Mouse (Mus musculus) urinary bladder, postnatal 4 days (tissue): Measurements from ENCODE around the gene Zfp652.
"Not testable (repeated sequence)": the region's sequence is repeated elsewhere in the genome, so short reads cannot be mapped to it uniquely, and the experiment has no call there.

Source experiments
- DNase-seq, 2 experiments: peaks; one replicate each; pipeline ENCODE4 v3.0.0; 2021 to 2022; ENCODE audit warnings: low spot score in 2 of 2

Gene Zfp652

DNA sequence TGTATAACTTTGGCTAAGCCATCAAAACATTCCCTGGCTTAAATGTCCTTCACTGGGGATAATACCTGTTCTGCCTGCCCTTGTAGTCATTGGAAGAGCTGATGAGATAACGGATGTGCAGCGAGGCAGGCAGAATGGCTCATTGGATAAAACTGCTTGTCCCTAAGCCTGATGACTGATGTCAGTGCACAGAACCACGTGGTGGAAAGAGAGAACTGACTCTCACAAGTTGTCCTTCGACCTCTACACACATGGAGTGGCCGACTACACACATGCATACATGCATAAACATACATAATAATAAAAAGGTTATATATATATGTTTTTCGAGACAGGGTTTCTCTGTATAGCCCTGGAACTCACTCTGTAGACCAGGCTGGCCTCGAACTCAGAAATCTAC, 2.0 kb upstream of the Zfp652 start:
- DNase-seq = no peak

DNA sequence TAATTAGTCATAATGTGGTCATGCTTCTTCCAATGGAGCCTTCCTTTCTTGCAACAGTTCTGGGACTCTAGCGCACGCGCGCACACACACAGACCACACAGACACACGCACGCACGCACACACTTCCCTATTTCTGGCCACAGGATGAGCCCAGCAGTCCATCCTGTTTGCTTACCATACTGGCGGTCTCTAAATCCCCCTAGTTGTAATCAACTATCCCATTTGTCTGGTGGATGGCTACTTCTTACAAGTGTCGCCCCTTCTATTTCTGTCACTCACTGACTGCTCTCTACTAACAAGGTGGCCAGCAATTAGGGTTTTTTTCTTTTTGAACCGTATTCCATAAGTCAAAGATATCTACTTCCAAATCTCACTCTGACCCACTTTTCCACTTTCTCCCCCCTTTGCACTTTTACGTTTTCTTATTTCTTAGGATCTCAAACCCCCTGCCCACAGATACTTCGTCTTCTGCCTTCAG, 349 bp upstream of the Zfp652 start:
- DNase-seq = no peak

DNA sequence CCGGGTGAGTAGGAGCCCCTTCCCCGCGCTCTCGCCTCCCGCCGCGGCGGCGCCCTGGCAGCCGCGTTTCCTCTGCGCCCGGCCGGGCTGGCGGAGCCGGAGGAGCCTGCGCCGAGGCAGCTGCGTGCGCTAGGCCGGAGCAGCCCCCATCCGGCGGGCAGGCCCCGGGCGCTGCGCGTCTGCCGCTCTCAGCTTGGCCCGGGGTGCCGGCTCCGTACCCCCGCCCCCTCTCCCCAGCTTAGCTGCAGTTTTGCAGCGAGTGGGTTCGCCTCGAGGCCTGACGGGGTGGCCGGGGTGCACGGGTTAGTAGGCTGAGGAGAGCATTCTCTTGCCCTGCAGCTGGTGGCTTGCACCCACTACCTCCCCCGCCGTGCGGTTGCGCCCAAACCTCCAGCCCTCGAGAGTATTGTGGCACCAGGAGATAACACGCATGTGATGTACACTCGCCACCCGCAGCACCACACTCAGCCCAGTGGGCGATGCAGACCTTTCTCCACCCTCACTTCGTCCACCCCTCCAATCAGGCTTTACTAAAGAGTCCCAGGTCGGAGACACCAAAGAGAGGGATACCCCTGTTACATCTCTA, 845 bp downstream of the Zfp652 start:
- peak in 1 of 2 experiments; percentile 54 for DNase-seq

DNA sequence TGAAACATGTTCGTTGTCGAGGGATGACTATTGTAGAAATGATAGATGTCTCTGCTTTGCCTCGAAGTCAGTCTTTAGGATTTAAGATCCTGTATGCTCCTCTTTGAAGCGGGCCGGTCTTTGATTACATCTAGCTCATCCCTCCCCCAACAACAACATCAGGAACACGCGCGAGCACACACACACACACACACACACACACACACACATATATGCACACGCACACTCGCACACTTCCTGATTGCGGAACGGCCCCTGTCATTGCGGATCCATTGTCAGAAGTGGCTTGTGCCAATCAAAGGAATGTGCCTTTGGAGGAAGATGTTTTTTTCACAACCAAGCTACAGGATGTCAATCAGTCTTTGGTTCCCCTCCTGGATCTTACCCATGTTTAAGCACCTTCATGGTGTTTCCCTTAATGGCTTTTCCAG, 1.4 kb downstream of the Zfp652 start:
- DNase-seq = no peak

DNA sequence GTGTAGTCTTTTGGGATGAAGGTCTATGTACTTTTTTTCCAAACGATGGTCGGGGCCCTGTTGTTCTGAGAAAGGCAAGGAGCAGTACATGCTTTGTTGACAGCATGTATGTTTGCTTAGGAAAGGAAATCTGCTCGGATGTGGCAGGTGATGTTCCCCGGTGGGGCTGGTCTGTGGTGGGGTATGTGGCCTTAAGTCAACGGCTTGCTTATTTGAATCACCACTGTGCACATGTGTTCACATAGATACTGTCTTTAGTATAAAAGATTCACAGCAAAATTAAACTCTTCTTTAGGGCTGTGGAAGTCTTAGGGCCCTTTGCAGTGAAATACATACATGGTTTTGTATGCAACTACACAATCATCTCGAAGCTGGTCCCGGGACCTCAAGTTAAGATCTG, 1.9 kb downstream of the Zfp652 start:
- DNase-seq = no peak

DNA sequence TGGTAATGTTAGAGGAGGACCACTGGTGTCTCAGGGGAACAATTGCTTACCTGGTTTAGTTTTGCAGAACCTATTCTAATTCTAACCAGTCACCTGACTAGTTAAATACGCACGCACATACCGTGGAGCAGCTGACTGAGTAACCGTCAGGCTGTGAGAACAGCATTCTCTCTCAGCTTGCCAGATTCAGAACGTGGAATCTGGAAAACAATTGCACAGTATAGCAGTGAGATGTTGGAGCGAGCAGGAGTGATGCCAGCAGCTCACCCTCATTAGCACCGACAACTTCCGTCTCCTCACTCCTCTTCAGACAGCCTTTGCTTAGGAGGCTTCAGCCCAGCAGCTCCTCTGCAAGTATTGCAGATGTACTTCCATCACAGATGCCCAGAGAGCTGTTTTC, 3.7 kb downstream of the Zfp652 start:
- no peak for DNase-seq

DNA sequence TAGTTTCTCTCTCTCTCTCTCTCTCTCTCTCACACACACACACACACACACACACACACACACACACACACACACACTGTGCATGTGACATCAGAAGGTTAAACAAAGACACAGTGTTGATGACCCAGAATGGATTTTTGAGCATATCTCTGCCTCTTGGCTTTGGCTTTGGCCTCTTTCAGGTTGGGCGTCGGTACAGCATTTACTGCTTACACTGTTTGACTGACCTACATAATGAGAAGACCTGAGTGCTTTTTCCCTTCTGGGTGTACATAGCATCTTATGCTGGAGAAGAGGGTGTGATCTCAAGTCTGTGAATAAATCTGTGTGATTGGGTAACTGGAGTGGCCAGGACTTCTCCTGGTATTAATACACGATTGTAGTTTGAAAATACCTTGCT, 6.9 kb downstream of the Zfp652 start:
- no peak for DNase-seq

DNA sequence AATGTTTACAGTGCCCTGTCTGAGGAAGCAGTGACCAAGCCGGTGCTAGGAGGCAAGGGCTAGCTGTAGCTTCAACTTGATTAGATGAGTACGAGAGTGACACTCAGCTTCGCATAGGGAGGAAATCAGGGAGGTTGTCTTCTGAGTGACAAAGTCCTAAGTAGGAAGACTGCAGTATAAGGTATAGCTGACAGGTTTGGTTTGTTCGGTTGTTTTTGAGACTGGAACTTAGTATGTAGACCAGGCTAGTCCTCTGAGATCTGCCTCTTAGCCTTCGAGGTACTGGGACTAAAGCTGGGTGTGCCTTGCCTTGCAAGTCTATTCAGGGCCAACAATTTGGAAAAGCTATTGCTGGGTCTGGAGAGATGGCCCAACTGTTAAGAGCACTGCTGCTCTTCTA, 10.8 kb downstream of the Zfp652 start, which contains the start of gene B130006D01Rik:
Gene B130006D01Rik, plus strand, starts transcription at position 301 of the 400 bp plus-strand sequence.
- DNase-seq = no peak

DNA sequence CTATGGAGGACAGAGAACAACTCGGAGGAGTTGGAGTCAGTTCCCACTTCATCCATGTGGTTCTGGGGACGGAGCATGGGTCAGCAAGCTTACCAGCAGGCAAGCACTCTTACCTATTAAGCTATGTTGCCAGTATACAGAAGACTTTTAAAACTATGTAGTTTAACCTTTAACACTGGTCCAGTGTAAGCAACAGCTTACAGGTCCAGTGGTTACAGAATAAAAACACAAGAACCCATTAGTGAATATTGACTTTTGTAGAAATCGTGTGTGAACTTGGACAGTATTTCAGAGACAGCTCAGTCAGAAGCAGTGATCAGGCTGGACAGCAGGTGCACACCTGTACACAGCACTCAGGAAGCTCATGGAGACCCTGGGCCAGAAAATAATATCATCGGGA, 12.0 kb downstream of the Zfp652 start:
- DNase-seq = no peak

DNA sequence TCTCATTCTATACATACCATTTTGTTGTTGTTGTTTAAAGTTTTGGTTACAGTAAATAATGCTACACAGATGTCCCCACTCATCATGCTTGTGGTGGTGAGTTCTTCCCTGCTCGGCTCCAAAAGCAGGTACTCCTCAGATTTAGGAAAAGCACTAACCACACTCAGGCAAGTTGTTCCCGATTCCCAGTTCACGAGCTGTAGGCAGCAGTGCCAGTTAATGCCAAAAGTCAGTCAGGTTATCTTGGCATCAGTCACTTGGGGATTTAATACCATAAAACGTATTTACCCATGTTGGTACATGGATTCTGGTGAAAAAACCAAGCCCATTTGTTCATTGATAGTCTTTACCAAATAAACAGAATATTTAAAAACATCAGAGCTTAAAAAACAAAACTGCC, 13.7 kb downstream of the Zfp652 start:
- no peak for DNase-seq

DNA sequence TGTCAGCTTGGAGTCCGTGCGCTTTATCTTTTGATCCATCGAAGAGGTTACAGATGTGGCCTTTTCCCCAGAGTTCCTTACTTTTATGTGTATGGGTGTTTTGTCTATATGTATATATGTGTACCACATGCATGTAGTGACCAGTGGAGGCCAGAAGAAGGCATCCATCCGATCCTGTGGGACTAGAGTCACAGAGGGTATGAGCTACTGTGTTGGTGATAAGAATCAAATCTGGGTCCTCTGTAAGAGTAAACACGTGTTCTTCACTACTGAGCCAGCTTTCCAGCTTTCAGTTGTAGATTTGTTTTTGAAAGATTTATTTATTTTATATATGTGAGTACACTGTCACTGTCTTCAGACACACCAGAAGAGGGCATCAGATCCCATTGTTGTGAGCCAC, 15.5 kb downstream of the Zfp652 start:
- no peak for DNase-seq

DNA sequence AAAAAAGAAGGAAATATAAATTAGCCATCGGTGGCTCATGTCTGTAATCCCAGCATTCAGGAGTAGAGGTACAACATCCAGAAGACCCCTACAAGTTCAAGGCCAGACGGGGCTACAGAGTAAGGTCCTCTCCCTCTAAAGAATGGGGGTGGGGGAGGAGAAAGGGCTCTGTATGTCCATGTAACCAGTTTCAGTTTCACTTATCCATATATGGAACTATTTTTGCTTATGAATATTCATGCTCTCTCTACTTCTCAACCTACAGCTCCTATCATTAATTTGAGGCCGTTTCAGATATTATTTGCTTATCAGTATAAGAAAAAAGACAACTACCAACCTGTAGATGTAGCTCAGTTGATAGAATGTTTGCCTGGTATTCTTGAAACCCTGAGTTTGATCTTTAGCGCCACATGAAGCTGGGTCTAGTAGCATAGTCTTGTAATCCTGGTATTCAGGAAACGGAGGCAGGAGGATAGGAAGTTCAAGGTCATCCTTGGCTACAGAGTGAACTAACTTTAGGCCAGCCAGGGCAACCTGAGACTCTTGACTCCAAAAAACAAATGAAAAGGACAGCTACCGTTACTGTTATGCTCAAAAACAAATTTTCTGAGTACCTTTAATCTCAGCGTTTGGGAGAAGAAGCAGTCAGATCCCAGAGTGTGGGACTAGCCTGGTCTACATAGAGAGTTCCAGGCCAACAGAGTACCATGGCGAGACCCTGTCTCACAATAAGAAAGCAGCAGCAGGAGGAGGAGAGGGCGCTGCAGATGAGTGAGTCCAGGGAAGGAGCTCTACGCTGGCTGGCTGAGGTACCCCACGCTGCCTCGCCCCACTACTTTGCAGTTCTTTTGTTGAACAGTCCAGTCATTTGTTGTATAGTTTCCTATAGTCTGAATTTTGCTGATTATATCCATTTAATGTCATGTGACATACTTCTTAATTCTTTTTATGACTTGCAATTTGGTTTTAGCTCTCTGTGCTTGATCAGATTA, 16.7 kb downstream of the Zfp652 start:
- DNase-seq = no peak

DNA sequence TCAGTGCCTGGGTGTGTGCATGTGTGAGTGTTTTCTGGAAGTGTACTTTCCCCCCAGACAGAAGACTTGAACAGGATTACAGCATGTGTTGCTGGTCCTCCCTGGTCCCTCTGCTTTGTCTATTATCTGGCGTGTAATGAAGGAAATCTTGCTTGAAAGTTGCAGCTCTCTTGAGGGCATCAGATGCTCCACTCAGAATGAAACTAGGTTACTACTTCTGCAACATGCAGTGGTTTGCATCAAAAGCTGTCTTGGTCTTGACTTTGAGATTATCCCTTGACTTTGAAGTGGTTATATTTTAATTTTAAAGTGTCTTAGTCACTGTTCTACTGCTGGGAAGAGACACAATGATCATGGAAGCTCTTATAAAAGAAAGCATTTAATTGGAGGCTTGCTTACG, 22.0 kb downstream of the Zfp652 start:
- DNase-seq = no peak

DNA sequence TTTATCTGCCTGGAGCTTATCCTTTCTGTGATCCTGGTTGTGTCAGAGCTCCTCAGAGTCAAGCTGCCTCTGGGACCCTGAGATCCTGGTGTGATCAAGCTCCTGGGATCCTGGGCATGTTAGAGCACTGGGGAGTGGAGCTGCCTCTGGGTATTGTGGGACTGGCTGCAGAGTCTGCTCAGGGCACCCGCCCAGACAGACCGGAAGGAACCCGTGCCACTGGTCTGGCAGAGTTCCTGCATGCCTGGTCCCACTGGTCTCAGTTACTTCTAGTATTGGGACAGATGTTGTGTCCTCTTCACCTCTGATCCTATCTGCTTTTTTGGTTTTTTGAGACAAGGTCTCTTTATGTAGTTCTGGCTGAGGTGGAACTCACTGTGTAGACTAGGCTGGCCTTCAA, 25.3 kb downstream of the Zfp652 start:
- DNase-seq = no peak

DNA sequence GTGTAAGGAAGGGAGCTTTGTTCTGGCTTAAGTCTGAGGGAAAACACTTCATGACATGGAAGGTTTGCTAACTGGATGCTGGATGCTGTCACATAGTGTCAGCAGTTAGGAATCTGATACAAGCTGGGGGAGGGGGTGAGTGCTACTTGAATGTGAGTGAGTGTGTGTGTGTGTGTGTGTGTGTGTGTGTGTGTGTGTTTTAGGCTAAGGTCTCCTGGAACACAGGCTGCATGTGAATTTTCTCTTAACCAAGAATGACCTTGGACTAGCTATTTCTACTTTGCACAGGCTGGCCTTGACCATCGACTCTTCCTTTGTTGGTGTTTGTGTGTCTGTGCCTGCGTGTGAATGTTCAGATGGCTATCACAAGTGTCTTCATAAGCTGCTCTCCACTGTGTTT, 32.0 kb downstream of the Zfp652 start:
- DNase-seq = no peak

DNA sequence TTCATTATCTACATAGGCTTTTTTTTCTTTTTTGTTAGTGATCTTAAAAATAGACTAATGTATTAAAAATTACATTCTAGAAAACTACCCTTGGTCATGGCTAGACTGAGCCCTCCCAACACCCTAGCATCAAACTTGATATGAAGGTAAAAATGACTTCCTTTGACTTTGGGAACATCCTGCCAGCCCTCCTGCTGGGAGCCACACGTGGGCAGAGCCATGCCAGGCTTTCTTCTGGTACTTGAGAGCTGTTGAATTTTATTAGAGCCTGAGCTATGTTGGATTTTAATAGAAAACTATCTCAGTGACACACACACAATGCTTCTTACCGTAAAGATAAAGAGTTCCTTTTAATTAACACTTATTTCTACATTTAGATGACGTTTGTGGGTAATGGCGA, 34.3 kb downstream of the Zfp652 start:
- no peak for DNase-seq

DNA sequence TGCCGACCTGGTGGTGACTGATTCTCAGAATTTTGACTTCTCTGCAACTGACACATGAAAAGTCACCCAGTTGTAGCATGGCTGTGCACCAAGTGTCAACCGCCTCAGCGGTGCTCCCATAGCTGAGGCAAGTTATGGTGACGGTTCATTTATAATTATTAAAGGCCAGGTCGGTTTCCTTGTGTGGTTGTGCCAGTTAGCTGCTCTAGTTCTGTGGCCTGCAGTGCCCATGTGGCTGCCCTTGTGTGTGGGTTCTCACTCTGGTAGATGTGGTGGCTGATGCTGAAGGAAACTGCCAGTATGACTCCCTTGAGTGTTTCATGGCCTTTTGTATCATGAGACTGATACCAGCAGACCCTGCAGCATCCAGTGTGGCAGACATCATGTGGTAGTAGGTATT, 35.9 kb downstream of the Zfp652 start:
- DNase-seq = no peak

DNA sequence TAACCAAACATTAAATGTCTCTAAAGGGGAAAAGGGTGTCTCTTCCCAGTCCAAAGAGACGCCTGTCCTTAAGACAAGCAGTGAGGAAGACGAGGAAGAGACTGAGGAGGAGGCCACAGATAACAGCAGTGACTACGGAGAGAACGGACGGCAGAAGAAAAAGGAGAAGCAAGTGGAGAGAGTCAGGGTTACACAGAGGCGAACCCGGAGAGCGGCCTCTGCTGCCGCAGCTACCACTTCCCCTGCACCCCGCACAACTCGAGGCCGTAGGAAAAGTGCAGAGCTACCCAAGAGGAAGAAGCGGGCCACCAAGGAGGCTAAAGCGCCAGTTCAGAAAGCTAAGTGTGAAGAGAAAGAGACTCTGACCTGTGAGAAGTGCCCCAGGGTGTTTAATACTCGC, 37.1 kb downstream of the Zfp652 start:
- no peak for DNase-seq

DNA sequence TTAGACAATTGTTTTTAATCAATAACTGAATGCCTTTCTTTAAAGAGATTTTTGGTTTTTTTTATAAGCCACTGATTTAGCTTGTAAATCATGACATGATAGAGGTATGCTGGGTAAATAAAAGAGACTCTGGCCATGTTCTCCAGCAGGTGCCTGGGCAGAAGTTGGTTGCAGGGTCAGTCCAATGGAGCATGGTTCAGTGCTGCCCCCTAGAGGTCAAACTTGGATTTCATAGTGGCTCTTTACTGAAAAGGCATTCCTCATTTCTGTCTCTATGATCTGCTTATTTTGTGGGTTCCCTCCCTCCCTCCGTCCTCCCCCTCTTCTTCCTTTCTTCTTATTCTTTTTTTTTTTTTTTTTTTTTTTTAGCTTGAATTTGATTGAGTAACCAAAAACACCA, 38.5 kb downstream of the Zfp652 start:
- peak; percentile 50 to 84 for DNase-seq

DNA sequence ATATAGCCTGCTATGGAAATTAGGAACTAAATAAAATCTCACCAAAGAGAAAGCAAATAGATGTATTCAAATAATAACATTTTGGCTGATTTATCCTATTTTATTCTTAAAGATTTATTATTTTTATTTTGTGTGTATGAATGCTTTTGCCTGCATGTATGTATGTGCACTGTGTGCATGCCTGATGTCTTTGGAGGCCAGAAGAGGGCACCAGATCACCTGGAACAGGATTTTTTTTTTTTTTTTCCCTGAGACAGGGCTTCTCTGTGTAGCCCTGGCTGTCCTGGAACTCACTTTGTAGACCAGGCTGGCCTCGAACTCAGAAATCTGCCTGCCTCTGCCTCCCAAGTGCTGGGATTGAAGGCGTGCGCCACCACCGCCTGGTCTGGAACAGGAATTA, 42.7 kb downstream of the Zfp652 start:
- not testable (repeated sequence) for DNase-seq

DNA sequence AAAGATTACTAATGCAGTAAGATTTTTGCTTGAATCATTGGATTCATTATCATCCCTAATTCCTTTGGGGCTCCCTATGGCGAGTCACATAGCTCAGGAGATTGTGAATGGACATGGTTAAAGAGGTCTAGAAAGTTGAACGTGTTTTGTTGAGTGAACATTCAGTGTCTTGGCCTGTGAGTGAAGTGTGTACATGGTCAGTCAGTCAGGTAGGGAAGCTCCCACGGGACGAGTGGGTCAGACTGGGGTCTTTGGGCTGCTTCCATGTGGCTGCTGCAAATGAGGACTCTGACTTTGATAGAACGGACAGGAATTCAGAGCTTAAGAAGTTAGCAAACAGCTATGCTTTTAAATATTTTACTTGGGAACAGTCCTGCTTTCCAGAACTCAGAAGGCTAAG, 48.0 kb downstream of the Zfp652 start:
- DNase-seq = no peak

DNA sequence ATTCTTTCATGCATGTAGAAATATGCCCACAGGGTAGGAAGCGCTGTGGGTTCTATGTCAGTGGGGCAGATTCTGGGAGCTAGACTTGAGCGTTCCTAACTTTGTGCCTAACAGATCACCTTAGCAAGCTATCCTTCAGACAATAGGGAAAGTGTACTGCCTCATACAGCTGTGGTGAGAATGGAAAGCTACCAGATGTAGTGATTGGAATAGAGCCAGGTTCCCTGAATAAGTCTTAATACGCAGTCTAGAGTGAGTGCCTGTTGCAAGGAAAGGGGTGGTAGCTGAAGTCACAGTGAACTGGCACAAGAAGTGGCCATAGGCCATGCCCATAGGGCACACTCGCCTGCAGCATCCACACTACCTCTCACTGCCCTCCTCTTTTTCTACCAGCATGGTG, 50.5 kb downstream of the Zfp652 start:
- no peak for DNase-seq

DNA sequence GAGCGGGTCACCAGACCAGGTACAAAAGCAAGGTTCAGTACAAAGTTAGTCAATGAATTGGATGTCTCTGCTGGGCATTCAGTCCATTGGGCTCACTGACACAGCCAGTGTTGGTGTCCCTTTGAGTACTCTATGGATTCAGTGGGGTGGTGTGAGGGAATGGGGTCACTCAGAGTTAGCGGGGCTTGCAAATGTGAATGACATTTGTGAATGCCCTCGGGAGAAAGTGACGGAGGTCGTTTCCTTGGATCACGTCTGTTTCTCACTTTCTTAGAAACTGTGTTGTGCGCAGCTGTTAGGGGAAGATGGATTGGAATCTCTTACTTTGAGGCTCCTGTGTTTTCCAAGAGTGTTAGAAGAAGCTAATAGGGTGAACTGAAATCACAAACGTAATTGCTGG, 52.3 kb downstream of the Zfp652 start:
- no peak for DNase-seq
